Mouse (Mus musculus): Measurements from ENCODE around the gene Trim2. TPM values are rescaled to one million over a fixed set of nuclear protein-coding genes. Genes with fewer than 3 reads are reported as not detected.

Gene Trim2
- polyA plus RNA-seq, 1 experiment from 2014 or later = 126 TPM

DNA sequence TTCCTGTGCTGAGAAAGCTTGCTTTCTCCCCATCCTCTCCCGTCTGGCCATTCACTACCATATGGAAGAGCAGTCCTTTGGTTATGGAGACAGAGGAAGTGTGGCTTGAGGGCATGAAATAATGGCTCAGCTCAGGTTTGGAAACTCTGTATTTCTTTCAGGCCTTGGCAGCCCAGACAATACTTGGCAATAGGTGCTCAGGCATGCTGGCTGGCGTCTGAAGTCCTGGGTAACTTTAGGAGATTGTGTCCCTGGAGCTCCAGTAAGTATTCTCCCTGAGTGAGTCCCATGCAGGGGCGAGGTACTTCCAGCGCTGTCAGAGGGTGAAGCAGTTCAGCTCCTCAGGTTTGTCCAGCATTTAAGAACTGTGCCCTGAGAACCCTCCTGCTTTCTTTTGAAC, 27.9 kb downstream of the Trim2 start:
- Histone ChIP-seq H3K4me3 (no peak overlapping the region), H3K4me1 (replicated peaks) (peaks cover 47% of the 10 kb centered on the region), H3K27ac (replicated peaks) (no peak overlapping the region), H3K27me3 (no peaks in the 10 kb centered on the region), H3K4me2 (no peak overlapping the region), H3K36me3 (0 out of 2 replicates have a peak, but pooled peaks cover 3% of the 10 kb centered on the region), H3K9me3 (no peaks in the 10 kb centered on the region), H3K9ac (no peak overlapping the region)
- WGBS = 81% methylated on average over 4 of the region's 4 CpGs
- ATAC-seq (ENCODE audit: low read depth) = no peak

DNA sequence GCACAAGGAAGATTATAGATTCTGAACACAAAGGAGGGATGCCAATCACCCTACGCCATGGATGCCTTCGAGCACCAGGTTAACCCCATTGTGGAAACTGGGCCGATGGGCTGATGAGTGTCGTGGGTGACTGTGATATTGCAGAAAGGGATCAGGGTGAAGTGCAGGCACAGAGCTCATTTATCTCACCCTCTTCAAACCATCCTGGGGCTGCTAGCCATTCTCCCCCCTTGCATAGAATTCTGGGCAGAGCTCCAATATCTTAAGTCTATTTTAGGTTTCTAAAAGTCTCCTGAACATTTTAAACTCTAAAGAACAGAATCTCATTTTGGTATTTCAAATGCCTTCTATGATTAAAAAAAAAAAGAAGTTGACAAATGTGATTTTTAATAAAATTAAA, 31.6 kb downstream of the Trim2 start:
- 93% methylated on average over 4 of the region's 4 CpGs for WGBS
- no peaks in the 10 kb centered on the region for H3K9me3 ChIP-seq
- no peak overlapping the region for H3K9ac ChIP-seq
- ATAC-seq (ENCODE audit: low read depth) = no peak
- peaks cover 37% of the 10 kb centered on the region for H3K4me1 ChIP-seq (replicated peaks)
- no peaks in the 10 kb centered on the region for H3K27me3 ChIP-seq
- no peak overlapping the region for H3K4me3 ChIP-seq
- no peak overlapping the region for H3K27ac ChIP-seq (replicated peaks)
- H3K4me2 ChIP-seq = no peak overlapping the region
- H3K36me3 ChIP-seq = 0 out of 2 replicates have a peak, but pooled peaks cover 3% of the 10 kb centered on the region

DNA sequence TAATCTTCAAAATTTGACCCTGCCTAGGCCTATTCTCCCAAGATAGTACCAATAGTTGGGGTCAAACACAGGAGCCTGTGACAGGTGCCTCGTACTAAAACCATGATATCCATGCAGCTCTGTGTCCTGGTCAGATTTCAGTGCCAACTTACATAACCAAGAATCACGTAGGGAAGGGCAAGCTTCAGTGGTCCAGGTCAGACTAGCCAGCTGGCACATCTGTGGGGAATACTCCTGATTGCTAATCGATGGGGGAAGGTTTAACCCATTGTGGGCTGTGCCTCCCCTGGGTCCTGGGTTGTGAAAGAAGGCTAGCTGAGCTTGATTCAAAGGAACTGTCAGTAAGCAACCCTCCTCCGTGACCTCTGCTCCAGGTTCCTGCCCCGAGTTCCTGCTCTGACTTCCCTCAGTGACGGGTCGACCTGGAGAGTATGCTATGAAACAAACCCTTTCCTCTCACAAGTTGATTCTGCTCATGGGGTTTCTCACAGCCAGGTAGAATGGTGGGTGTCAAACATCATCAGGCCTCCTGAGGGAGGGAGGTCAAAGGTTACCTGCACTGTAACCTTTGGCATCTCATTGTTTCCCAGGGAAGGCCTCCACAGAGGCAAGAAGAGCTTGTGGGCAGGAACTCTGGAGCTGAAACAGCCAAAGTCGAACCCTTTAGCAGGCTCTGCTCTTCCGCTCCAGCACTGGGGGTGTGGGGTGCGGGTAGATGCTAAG, 34.2 kb downstream of the Trim2 start:
- Histone ChIP-seq H3K27me3 (no peaks in the 10 kb centered on the region), H3K4me1 (replicated peaks) (peaks cover 52% of the 10 kb centered on the region), H3K4me2 (no peak overlapping the region), H3K9me3 (no peaks in the 10 kb centered on the region), H3K4me3 (no peak overlapping the region), H3K9ac (no peak overlapping the region), H3K36me3 (0 out of 2 replicates have a peak, but pooled peaks cover 3% of the 10 kb centered on the region), H3K27ac (replicated peaks) (no peak overlapping the region)
- WGBS = 76% methylated on average over 10 of the region's 10 CpGs
- no peak for ATAC-seq (ENCODE audit: low read depth)

DNA sequence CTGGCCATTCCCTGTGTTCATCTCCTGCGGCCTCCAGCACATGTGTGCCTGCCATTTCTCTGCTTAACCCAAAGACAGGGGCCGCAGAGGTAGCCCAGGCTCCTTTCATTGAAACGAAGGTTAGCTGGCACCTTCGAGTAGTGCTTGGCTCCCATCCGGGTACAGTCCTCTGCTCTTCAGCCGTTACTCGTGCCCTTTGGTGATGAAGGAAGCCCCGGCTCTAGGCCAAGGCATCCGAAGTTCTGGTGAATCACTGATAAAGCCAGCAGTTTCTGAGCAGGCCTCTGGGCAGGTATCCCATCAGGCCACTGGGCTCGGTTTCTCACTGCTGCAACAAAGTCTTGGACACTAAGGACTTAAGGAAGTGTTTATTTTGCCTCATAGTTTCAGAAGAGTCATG, 34.9 kb downstream of the Trim2 start:
- no peak for ATAC-seq (ENCODE audit: low read depth)
- Histone ChIP-seq H3K4me3 (no peak overlapping the region), H3K27ac (replicated peaks) (peak overlapping the region; percentile 56; the same call in 1 of the 2 replicates), H3K4me2 (no peak overlapping the region), H3K27me3 (no peaks in the 10 kb centered on the region), H3K4me1 (replicated peaks) (peaks cover 56% of the 10 kb centered on the region), H3K36me3 (0 out of 2 replicates have a peak, but pooled peaks cover 3% of the 10 kb centered on the region), H3K9ac (no peak overlapping the region), H3K9me3 (no peaks in the 10 kb centered on the region)
- 87% methylated on average over 10 of the region's 10 CpGs for WGBS

DNA sequence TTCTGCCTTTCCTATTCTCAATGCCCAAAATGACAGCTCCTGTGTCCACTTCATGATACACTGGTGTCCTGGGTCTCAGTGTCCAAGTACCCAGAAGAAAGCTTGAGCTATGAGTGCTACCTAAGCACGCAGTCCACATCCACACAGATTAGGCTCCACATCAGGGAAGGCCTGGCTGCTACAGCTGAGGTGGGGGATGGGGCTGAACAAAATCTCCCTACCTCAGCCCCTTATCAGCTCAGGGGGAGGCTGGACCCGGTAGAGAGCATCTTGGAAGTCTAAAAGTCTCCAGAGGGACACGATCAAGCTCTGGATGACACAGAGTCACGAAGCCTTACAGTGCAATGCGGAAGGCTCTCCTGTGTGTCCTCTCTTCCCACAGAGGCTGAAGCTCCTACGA, 35.6 kb downstream of the Trim2 start:
- 0 out of 2 replicates have a peak, but pooled peaks have one; percentile 1 for ATAC-seq (ENCODE audit: low read depth)
- Histone ChIP-seq H3K36me3 (0 out of 2 replicates have a peak, but pooled peaks cover 3% of the 10 kb centered on the region), H3K9ac (peak overlapping the region; percentile 17; the same call in 1 of the 2 replicates), H3K27me3 (no peaks in the 10 kb centered on the region), H3K4me3 (no peak overlapping the region), H3K27ac (replicated peaks) (peak overlapping the region; percentile 56; the same call in 1 of the 2 replicates), H3K4me2 (peak overlapping the region; percentile 49), H3K9me3 (no peaks in the 10 kb centered on the region), H3K4me1 (replicated peaks) (peaks cover 60% of the 10 kb centered on the region)
- 52% methylated on average over 6 of the region's 6 CpGs for WGBS

DNA sequence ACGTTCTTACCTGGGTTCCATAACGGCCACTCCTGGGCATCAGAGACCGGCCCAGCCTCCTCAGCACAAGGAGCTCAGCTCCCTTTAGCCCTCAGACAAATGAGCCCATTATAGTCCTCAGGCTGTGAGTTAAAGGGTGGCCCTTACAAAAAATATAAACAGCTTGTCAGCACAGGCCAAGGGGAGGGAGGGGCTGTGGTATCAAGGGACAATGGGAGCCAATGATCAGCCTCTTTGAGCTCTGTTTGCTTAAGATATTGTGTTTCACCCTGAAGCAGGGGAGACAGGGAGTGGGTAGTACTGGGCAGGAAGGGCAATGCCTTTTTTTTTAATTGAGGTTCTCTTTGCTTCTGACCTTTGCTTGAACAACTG, 36.1 kb downstream of the Trim2 start:
- Histone ChIP-seq H3K9me3 (no peaks in the 10 kb centered on the region), H3K9ac (peak overlapping the region; percentile 17), H3K4me2 (peak overlapping the region; percentile 49), H3K27me3 (no peaks in the 10 kb centered on the region; the same call in 1 of the 2 replicates), H3K4me1 (replicated peaks) (peaks cover 63% of the 10 kb centered on the region), H3K36me3 (0 out of 2 replicates have a peak, but pooled peaks cover 3% of the 10 kb centered on the region), H3K4me3 (peak overlapping the region; percentile 25), H3K27ac (replicated peaks) (peak overlapping the region; percentile 56)
- 2% methylated on average over 3 of the region's 3 CpGs for WGBS
- ATAC-seq (ENCODE audit: low read depth) = peak; percentile 40

DNA sequence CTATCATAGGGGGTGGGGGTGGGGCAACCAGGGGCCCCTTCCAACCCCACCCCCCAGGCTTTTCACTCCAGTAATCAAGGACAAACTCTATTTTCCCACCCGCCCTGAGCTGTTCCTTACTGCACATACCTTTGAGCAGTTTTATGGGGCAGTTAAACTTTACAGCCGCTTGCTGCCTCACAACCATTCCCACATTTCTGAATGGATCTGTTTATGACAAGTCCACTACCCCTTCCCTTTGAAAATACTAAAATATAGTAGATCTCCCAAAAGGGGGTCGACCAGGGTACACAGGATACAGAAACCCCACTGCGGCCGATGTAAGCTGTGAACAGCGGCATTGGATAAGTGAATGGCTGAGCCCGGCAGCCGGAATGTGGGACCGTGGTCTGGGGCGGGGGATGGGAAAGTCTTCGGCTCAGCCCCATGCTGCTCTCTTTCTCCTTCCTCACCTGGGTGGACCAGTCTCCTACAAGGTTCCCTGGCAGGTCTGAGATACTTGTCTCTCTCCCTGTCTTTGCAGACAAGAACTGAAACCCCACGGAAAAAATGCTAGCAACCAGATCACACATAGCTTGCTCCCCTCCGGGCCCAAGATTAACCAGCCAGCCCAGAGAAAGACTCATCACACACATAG, 36.6 kb downstream of the Trim2 start:
- Histone ChIP-seq H3K9me3 (no peaks in the 10 kb centered on the region), H3K36me3 (0 out of 2 replicates have a peak, but pooled peaks cover 3% of the 10 kb centered on the region), H3K4me2 (peak overlapping the region; percentile 49), H3K9ac (peak overlapping the region; percentile 17), H3K27me3 (no peaks in the 10 kb centered on the region; the same call in 1 of the 2 replicates), H3K27ac (replicated peaks) (peak overlapping the region; percentile 56), H3K4me1 (replicated peaks) (peaks cover 68% of the 10 kb centered on the region), H3K4me3 (peak overlapping the region; percentile 25)
- ATAC-seq (ENCODE audit: low read depth) = peak; percentile 56
- WGBS = 5% methylated on average over 13 of the region's 13 CpGs

DNA sequence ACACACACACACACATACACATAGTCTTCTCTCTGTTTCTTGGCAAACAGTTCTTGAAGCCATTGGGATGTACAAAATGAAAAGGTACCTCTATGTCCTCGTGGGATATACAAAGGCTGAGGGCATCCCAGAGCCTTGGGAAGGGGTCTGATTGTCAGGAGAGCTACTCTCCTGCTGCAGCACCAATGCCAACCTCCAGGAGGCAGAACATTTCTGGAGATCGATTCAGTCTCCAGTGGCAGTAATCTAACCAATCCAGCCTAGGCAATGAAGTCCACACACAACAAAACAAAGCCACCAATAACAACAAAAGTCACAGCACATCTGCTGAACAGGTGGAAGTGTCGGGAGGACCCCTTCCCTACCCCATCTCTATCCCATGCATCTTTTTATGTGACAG, 38.2 kb downstream of the Trim2 start:
- no peaks in the 10 kb centered on the region for H3K36me3 ChIP-seq
- no peaks in the 10 kb centered on the region for H3K9me3 ChIP-seq
- no peak overlapping the region for H3K27ac ChIP-seq (replicated peaks)
- 0 out of 2 replicates have a peak overlapping the region, but pooled peaks have one; percentile 25 for H3K4me3 ChIP-seq
- no peaks in the 10 kb centered on the region; the same call in 1 of the 2 replicates for H3K27me3 ChIP-seq
- no peak for ATAC-seq (ENCODE audit: low read depth)
- peak overlapping the region; percentile 49 for H3K4me2 ChIP-seq
- 34% methylated on average over 3 of the region's 3 CpGs for WGBS
- H3K4me1 ChIP-seq (replicated peaks) = peaks cover 85% of the 10 kb centered on the region
- no peak overlapping the region for H3K9ac ChIP-seq

DNA sequence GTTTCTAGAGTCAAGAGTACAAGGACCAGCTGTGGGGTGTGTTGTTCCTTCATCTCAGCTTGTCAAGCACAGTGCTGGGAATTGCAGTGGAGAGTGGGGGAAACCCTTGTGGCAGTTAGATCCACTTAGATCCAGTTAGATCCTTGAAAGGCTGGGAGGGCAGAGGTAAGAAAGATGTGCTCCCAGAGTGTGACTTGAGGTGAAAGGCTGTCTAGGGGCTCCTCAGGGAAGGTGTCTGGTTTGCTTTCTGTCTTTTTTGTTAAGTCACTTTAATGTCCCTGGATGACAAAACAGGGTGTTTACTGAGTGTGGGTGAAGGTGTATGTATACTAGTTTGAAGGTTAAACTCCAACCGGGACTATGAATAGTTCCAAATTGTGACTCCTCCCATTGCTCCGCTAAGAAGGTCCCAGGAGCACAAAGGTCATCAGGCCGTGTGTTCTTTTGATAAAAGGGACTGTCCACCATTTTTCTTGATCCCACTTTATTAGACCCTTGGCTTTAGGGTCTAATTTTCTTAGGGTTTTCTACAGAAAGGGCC, 40.2 kb downstream of the Trim2 start:
- WGBS = 56% methylated on average over 3 of the region's 3 CpGs
- H3K36me3 ChIP-seq = no peaks in the 10 kb centered on the region
- H3K27ac ChIP-seq (replicated peaks) = no peak overlapping the region
- no peak overlapping the region for H3K4me2 ChIP-seq
- no peak overlapping the region for H3K4me3 ChIP-seq
- peaks cover 93% of the 10 kb centered on the region for H3K4me1 ChIP-seq (replicated peaks)
- no peaks in the 10 kb centered on the region for H3K9me3 ChIP-seq
- no peak overlapping the region for H3K9ac ChIP-seq
- ATAC-seq (ENCODE audit: low read depth) = no peak
- no peaks in the 10 kb centered on the region; the same call in 1 of the 2 replicates for H3K27me3 ChIP-seq

DNA sequence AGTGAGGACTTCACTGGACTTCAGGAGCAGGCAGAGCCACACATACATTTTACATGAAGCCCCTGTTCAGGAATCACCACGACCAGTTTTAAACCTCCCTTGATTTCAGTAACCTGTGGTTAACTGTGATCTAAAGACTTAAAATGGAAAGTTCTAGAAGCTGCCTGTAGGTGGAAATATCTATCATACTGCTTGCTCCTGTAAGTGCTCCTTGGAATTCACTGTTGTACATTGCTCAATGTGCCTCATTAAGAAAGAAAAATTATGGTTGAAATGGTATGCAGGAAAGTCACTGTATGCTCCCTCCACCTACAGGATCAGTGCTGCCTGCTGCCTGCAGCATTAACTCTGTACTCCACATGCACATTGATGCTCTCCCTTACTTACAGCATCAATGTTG, 41.6 kb downstream of the Trim2 start:
- ATAC-seq (ENCODE audit: low read depth) = no peak
- 21% methylated on average over 1 of the region's 1 CpGs for WGBS
- H3K9me3 ChIP-seq = no peaks in the 10 kb centered on the region
- H3K4me2 ChIP-seq = peak overlapping the region; percentile 7; the same call in 1 of the 2 replicates
- no peak overlapping the region for H3K4me3 ChIP-seq
- peaks cover 93% of the 10 kb centered on the region for H3K4me1 ChIP-seq (replicated peaks)
- no peaks in the 10 kb centered on the region; the same call in 1 of the 2 replicates for H3K27me3 ChIP-seq
- peak overlapping the region; percentile 52; the same call in 1 of the 2 replicates for H3K9ac ChIP-seq
- H3K36me3 ChIP-seq = no peaks in the 10 kb centered on the region
- H3K27ac ChIP-seq (replicated peaks) = peak overlapping the region; percentile 82

DNA sequence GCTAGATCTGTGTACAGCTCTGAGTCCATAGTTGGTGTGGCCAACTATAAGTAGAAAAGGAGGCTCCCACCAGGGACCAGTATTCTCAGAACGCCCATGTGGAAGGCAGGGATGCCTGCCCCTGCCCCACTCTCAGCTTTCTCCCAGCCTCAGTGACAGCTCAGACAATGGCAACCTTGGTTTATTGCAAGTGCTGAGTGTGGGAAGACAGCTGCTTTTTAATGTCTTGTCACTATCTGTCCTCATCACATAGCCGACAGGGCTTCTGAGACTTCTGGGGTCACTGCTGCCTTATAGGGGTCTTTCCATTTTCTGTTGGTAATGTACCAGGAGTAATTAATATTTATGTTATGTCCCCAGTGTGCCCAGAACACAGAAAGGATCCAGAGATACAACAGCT, 42.3 kb downstream of the Trim2 start:
- peak overlapping the region; percentile 7; the same call in 1 of the 2 replicates for H3K4me2 ChIP-seq
- 6% methylated on average over 2 of the region's 2 CpGs for whole genome bisulfite sequencing
- H3K36me3 ChIP-seq = no peaks in the 10 kb centered on the region
- peaks cover 87% of the 10 kb centered on the region for H3K4me1 ChIP-seq (replicated peaks)
- H3K4me3 ChIP-seq = no peak overlapping the region
- ATAC-seq (ENCODE audit: low read depth) = peak; percentile 44
- no peaks in the 10 kb centered on the region for H3K9me3 ChIP-seq
- peak overlapping the region; percentile 52; the same call in 1 of the 2 replicates for H3K9ac ChIP-seq
- no peaks in the 10 kb centered on the region; the same call in 1 of the 2 replicates for H3K27me3 ChIP-seq
- H3K27ac ChIP-seq (replicated peaks) = peak overlapping the region; percentile 82

DNA sequence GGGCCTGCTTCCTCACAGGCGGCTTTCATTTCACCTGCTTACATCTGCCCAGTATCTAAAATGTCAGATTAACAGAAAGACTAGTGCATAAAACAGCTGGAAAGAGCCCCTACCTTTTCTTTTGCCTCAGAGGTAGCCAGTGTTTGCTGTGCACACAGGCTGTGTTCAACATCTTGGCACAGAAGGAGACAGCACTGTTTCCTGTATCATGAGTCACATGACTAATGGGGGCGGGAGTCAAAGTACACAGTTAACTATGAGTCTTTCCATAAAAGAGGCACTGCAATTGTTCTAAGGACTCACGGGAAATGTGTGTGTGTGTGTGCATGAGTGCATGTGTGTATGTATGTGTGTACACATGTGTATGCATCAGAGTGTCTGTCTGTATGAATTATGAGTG, 43.9 kb downstream of the Trim2 start:
- Histone ChIP-seq H3K27ac (replicated peaks) (no peak overlapping the region), H3K9me3 (no peaks in the 10 kb centered on the region), H3K36me3 (no peaks in the 10 kb centered on the region), H3K4me1 (replicated peaks) (peaks cover 86% of the 10 kb centered on the region), H3K27me3 (no peaks in the 10 kb centered on the region; the same call in 1 of the 2 replicates), H3K4me3 (no peak overlapping the region), H3K4me2 (no peak overlapping the region), H3K9ac (no peak overlapping the region)
- WGBS = 73% methylated on average over 3 of the region's 3 CpGs
- no peak for ATAC-seq (ENCODE audit: low read depth)
